Mouse (Mus musculus): ENCODE results near the gene Tanc1.

The Tanc1 gene

GRCm38 (mm10) chr2:59889699-59890098 is 277.9 kb downstream of the Tanc1 start:
- DNase-seq (ENCODE audit: low spot score) = no peak

Data from MN1 (cell line).